Mouse (Mus musculus): ENCODE data around the gene Ccni. TPM values are rescaled to one million over a fixed set of nuclear protein-coding genes. Genes with fewer than 3 reads are reported as not detected.

Ccni gene
- total and polyA plus RNA-seq, 3 experiments = 34.7 to 91.6 (median 82.1) TPM

DNA sequence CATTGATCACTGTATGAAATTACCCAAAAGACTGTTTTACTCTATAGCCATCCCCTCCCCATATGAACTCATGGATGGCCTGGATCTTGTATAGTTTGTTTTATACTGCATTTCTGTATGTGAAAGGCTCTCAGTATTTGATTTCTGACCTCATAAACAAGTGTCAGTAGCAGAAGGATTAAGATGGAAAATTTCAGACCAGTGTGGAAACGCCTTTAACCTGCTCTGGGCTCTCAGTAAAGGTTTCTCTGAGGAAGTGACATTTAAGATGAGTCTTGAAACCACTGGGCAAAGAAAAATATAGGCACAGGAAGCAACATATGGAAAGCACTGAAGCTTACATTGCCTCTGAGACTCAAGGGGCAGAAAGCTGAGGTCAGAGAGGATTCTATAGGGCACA is 1.3 kb upstream of the Ccni start:
- dilution Hi-C loops (cut with MboI; ENCODE audit: extremely low pct_ligation_motif_present, extremely low pct_unique_long_range_greater_than_20kb, low sequenced_read_pairs) = no loop called here
- in situ Hi-C loops (cut with MboI; ENCODE audit: low pct_ligation_motif_present, low pct_unique_long_range_greater_than_20kb, low sequenced_read_pairs) = no loop called here
- Histone ChIP-seq H3K79me2 (replicated peaks; ENCODE audit: control insufficient read depth, extremely low read depth, insufficient read depth, poor library complexity, severe bottlenecking) (peaks cover 26% of the 10 kb centered on the region), H3K27me3 (replicated peaks) (no peaks in the 10 kb centered on the region), H3K4me1 (ENCODE audit: control insufficient read depth in 1 of 2, insufficient read depth in 2 of 2) (peaks cover 0 to 26% of the 10 kb centered on the region in 2 experiments; a peak in 2 of 4 replicates), H3K36me3 (replicated peaks in 1 of 2; ENCODE audit: control insufficient read depth in 1 of 2, insufficient read depth in 1 of 2, low read length in 1 of 2) (no peaks in the 10 kb centered on the region), H3K9me3 (replicated peaks; ENCODE audit: low read length) (no peaks in the 10 kb centered on the region), H3K4me2 (ENCODE audit: insufficient read depth, low read depth, poor library complexity, severe bottlenecking) (peak overlapping the region; percentile 21; the same call in 1 of the 2 replicates), H3K9ac (ENCODE audit: insufficient read depth, low read depth) (peak overlapping the region; percentile 76; the same call in 1 of the 2 replicates), H3K4me3 (replicated peaks in 1 of 3; ENCODE audit: low read depth in 2 of 3, low read length in 2 of 3, poor library complexity in 1 of 3) (no peak overlapping the region), H3K27ac (ENCODE audit: insufficient read depth, low read depth) (no peak overlapping the region)
- DNase-seq (ENCODE audit: extremely low read depth) = no peak
- TF ChIP-seq USF1 (IDR thresholded peaks at IDR 0.05; ENCODE audit: low read depth, low read length) (no peak), EP300 (IDR thresholded peaks at IDR 0.05; ENCODE audit: low read length) (no peak), USF2 (conservative IDR thresholded peaks at IDR 0.05; ENCODE audit: low read depth, low read length) (no peak), MXI1 (IDR thresholded peaks at IDR 0.05; ENCODE audit: low read depth, low read length) (no peak), POLR2A (IDR thresholded peaks at IDR 0.05; ENCODE audit: low read depth, low read length) (no peak), CHD1 (IDR thresholded peaks at IDR 0.05; ENCODE audit: low read depth, low read length) (no peak), ZNF384 (IDR thresholded peaks at IDR 0.05; ENCODE audit: low read depth, low read length) (no peak), ZKSCAN1 (IDR thresholded peaks at IDR 0.05; ENCODE audit: borderline replicate concordance, low read depth, low read length) (no peak), CHD2 (IDR thresholded peaks at IDR 0.05; ENCODE audit: low read length) (no peak), SIN3A (IDR thresholded peaks at IDR 0.05; ENCODE audit: low read length) (no peak), ZC3H11A (IDR thresholded peaks at IDR 0.05; ENCODE audit: low read depth, low read length) (no peak), UBTF (IDR thresholded peaks at IDR 0.05; ENCODE audit: low read depth, low read length) (no peak), MYC (IDR thresholded peaks at IDR 0.05; ENCODE audit: low read depth, low read length) (no peak), GABPA (IDR thresholded peaks at IDR 0.05; ENCODE audit: insufficient replicate concordance, low read depth, low read length) (no peak), POLR2AphosphoS2 (IDR thresholded peaks at IDR 0.05; ENCODE audit: low read depth, low read length) (no peak), JUN (IDR thresholded peaks at IDR 0.05; ENCODE audit: insufficient read depth, low read depth, low read length) (no peak), ZMIZ1 (IDR thresholded peaks at IDR 0.05; ENCODE audit: low read depth, low read length) (no peak), ETS1 (conservative IDR thresholded peaks at IDR 0.05; ENCODE audit: low read depth, low read length) (no peak)

DNA sequence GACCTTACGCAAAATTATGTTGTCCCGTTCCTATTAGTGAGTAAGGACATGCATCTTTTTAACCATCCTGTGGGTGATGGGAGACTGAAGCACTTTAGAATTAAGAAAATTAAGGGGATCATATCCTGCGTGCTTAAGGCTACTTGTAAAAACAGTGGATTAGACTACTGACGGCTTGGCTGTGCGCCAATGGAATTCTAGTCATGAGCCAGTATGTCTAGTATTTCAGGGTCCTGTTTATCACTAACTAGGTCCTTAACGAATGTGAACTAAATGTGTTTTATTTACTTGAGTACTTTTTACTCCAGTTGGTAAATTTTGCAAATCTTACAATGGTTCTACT is 682 bp upstream of the Ccni start:
- peak overlapping the region; percentile 72 to 96 (median 84) for H3K4me3 ChIP-seq (replicated peaks in 1 of 3; ENCODE audit: low read depth in 2 of 3, low read length in 2 of 3, poor library complexity in 1 of 3)
- in situ Hi-C loops (cut with MboI; ENCODE audit: low pct_ligation_motif_present, low pct_unique_long_range_greater_than_20kb, low sequenced_read_pairs) (no loop called here), dilution Hi-C loops (cut with MboI; ENCODE audit: extremely low pct_ligation_motif_present, extremely low pct_unique_long_range_greater_than_20kb, low sequenced_read_pairs) (no loop called here)
- peak overlapping the region; percentile 76 for H3K9ac ChIP-seq (ENCODE audit: insufficient read depth, low read depth)
- peak overlapping the region; percentile 95 for H3K4me2 ChIP-seq (ENCODE audit: insufficient read depth, low read depth, poor library complexity, severe bottlenecking)
- DNase-seq (ENCODE audit: extremely low read depth) = no peak
- H3K27ac ChIP-seq (ENCODE audit: insufficient read depth, low read depth) = no peak overlapping the region
- H3K9me3 ChIP-seq (replicated peaks; ENCODE audit: low read length) = no peaks in the 10 kb centered on the region
- H3K36me3 ChIP-seq (replicated peaks in 1 of 2; ENCODE audit: control insufficient read depth in 1 of 2, insufficient read depth in 1 of 2, low read length in 1 of 2) = peaks cover 1% of the 10 kb centered on the region in 2 experiments
- peaks cover 26% of the 10 kb centered on the region for H3K79me2 ChIP-seq (replicated peaks; ENCODE audit: control insufficient read depth, extremely low read depth, insufficient read depth, poor library complexity, severe bottlenecking)
- peaks cover 0 to 26% of the 10 kb centered on the region in 2 experiments; a peak in 2 of 4 replicates for H3K4me1 ChIP-seq (ENCODE audit: control insufficient read depth in 1 of 2, insufficient read depth in 2 of 2)
- TF ChIP-seq EP300 (IDR thresholded peaks at IDR 0.05; ENCODE audit: low read length) (0 out of 2 replicates have a peak, but pooled peaks have one; percentile 5), SMC3 (IDR thresholded peaks at IDR 0.05; ENCODE audit: low read depth, low read length) (no peak), UBTF (IDR thresholded peaks at IDR 0.05; ENCODE audit: low read depth, low read length) (no peak), ZKSCAN1 (IDR thresholded peaks at IDR 0.05; ENCODE audit: borderline replicate concordance, low read depth, low read length) (no peak)
- H3K27me3 ChIP-seq (replicated peaks) = no peaks in the 10 kb centered on the region

Measured in CH12.LX (cell line).